Mouse (Mus musculus) adrenal gland, postnatal 36 days (tissue): ENCODE data around the gene Gm45213. TPM values are rescaled to one million over a fixed set of nuclear protein-coding genes. Genes with fewer than 3 reads are reported as not detected.
A peak's percentile ranks its signal among the peaks of the same experiment; 100 is the strongest.
"Not testable (repeated sequence)": the region's sequence is repeated elsewhere in the genome, so short reads cannot be mapped to it uniquely, and the experiment has no call there.

Source experiments
- DNase-seq, 2 experiments: peaks; one replicate each; pipeline ENCODE4 v3.0.0; 2021; ENCODE audit warnings: mixed read lengths in 1 of 2
- total RNA-seq, 2 experiments: library from RNA; stranded (reverse); gene quantifications; 2 replicates each; pipeline ENCODE4 v1.2.3; 2021

The Gm45213 gene
- total RNA-seq, 2 experiments from 2014 or later: not detected

GRCm38 (mm10) chr7:66048446-66049230 lies 5.2 kb downstream of the Gm45213 start:
- DNase-seq: no peak

DNA sequence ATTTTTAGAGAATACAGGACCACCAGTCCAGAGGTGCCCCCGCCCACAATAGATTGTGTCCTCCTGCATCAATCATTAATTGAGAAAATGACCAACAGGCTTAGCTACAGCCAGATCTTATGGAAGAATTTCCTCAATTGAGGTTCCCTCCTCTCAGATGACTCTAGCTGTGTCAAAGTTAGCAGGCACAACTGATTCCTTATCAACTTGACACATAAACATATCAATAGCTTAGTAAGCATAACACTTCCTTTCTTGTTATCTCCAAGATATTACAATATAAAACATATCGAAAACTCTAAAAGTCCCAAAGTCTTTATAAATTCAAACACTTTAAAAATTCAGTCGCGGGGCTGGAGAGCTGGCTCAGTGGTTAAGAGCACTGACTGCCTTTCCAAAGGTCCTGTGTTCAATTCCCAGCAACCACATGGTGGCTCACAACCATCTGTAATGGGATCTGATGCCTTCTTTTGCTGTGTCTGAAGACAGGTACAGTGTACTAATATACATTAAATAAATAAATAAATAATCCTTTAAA lies 10.6 kb downstream of the Gm45213 start:
- DNase-seq: no peak

DNA sequence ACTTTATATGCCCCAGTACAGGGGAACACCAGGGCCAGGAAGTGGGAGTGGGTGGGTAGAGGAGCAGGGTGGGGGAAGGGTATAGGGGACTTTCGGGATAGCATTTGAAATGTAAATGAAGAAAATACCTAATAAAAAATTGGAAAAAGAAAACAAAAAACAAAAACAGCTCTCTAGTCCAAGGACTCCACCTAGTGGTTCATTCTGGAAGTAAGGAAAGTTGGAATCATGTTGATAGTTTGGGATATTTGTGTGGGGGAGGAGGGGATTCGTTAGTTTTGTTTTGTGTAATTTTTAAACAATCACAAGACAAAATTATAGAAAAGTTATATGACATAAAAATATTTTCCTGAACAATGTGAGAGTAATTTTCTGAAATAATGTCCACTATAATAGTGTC lies 12.0 kb downstream of the Gm45213 start:
- DNase-seq: not testable (repeated sequence)

DNA sequence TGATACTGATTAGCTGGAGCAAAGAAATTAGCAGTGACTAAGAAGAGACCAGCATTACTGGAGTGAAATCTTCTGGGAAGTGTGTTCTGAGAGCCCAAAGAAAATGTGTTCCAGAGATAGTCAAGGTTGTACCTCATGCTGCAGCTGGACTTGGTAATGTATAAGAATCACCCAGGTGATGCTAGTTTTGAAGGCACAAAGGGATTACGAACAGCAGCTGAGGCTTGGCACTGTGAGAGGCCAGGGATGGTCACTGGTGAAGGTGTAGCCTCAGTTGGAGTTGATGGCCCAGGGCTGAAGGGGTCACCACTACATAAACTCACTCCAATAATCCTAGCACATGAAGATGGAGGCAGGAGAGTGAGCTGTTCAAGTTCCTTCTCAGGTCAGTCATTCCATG lies 15.3 kb downstream of the Gm45213 start, which contains the start of gene Snrpa1:
Gene Snrpa1 (plus strand): TSS at position 301 of the 400 bp plus-strand sequence.
- DNase-seq: no peak

DNA sequence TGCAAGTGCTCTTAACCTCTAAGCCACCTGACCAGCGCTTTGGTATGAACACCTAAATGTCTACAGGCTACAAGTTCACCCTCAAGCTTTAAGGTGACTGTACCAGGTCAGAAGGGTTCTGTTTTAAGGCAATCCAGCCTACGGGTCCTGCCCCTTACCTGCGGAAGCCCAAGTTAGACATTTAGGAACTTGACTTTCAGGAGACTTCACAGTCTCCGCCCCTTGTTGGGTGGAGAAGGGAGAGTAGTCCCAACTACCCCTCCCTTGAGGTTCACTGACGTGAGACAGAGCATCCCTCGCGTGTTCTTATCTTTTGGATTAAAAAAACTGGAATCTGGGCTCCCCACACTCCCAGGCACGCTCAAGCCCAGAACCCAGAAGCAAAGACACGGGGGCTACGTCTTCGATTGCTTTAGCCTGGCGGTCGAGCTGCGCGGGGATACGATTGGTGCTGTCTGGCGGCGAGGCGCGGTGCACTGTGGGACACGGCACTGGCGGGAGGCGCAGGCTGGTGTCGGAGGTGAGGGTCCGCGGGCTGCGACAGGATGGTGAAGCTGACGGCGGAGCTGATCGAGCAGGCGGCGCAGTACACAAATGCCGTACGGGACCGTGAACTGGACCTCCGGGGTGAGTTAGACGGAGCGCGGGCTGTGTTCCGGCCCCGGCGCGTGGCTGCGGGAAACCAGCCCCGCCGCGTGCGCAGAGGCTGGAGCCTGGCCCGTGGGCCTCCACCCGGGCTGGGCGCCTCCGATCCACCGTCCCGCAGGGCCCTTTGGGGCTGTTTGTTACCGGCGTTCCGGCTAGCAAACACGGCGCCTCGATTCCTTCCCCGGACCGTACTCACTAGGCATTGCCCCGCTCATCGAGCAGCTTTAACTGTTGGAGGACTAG lies 16.9 kb downstream of the Gm45213 start:
- DNase-seq: peak; percentile 92

DNA sequence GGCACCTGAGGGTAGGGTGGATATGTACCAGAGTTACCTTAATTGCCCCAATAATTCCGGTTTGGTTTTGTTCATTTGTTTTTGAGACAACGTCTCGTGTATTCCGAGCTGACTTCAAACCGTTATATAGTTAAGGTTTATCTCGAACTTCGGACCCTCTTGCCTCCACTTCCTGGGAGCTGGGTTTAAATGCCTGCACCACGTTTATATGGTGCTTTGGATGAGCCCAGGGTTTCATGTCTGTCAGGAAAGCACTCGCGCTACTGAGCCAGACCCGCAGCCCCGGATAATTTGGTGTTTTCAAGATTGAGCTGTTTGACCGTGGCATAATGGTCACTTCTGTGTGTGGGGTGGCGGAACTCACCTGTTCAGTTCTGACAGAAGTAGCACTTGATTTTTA lies 17.7 kb downstream of the Gm45213 start:
- DNase-seq: no peak

- no peak for DNase-seq
These were observed 33.0 kb downstream of the Gm45213 start for GRCm38 (mm10) chr7:66076411-66076810.

DNA sequence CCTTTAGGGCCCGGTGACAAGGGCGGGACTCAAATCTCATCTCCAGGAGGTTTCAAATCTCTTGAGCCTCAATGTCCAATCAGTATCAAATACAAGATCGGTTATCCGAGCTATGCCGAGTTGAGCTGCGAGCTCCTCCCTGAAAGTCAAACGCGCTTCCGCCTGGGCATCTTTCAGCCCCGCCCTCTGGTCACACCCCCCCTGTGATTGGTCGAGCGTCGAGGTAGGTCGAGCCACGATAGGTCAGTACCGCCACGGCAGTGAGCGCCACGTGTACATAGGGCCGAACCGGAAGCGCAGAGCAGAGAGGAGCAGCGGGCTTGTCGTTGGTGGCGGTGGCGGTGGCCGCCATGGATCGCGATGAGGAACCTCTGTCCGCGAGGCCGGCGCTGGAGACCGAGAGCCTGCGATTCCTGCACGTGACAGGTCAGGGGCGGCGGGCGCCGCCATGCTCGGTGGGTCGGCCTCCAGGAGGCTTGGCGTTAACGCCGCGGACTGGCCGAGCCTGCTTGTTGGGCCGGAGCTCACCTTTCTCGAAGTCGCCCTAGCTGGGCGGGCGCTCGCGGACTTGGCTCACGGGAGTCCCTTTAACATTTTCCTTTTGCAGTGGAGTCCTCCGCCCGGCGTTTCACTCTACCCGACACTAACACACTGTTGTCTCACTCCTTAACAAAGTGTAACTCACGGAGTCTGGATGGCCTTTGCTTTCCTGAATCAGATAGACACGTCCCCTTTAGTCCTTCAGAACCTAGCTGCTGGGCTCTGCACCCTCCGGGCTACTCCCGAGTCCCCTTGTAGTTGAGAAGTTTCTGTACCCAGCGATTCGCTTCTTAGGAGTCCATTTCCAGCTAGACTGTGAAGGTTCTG lies 36.2 kb downstream of the Gm45213 start, which contains the start of gene Selenos:
Gene Selenos (plus strand): TSS at position 286 of the 867 bp plus-strand sequence.
- peak; percentile 96 to 97 for DNase-seq

GRCm38 (mm10) chr7:66080231-66080613 lies 36.8 kb downstream of the Gm45213 start:
- DNase-seq: no peak

GRCm38 (mm10) chr7:66083757-66084156 lies 40.4 kb downstream of the Gm45213 start:
- no peak for DNase-seq

DNA sequence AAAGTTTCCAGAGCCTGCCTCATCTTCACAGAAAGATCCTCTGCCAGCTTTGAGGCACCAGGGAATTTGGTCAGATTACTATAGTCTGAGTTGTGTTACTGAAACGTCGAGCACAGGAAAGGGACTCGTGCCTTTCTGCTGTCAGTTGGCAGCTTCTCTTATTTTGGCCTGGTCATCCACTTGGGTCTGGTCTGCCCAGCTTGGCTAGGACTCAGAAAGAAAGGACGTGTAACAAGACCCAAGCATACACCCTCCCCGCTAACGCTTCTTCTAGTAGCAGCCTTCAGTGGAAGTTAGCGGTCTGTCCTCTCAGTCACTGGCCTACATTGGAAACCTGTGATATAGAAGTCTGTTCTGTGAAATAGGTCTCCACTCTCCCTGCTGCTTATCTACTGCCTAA lies 41.1 kb downstream of the Gm45213 start:
- DNase-seq: no peak

DNA sequence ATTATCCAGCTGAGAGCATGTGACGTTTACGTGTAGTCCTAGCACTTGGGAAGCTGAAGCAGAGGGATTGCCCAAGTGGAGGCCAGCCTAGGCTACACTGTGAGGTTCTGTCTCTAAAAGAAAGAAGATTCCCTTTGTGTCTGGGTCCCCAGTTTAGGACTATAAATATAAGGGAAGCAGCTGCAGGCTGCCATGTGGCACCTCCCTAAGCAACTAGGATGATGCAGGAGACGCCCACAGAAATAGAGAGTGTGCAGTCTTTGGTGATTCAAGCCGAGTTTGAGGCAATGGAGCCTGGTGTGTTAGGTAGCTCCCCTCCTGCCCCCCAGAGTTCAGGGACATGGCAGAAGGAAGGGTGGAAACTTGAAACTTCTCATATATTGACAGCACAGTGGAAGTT lies 44.2 kb downstream of the Gm45213 start:
- DNase-seq: no peak

- no peak for DNase-seq
These were observed 44.7 kb downstream of the Gm45213 start for GRCm38 (mm10) chr7:66088077-66088476.

DNA sequence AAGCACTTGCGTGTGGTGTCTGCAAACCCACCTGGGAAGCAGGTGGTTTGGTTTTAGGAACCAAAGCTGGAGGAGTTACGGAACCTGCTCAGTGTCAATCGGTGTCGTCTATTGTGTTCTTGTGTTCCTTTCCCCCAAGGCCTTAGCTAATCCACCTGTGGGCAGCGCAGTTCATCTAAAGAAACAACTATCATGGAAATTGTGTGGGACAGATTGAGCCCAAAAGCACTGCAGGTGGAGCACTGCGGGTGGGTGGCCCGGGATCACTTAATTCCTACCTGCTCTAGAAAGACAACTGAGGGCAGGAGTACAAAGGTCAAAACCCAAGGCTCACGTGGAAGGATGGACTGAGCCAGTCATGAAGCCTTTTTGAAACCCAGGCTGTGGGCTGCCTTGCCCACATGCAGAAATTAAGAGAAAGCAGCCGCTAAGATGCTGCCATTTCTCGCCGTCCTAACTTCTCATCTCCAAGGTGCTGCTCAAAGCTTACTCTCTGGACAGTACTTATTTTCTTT lies 47.3 kb downstream of the Gm45213 start:
- no peak for DNase-seq

GRCm38 (mm10) chr7:66091553-66091952 lies 48.2 kb downstream of the Gm45213 start:
- no peak for DNase-seq

GRCm38 (mm10) chr7:66092656-66093055 lies 49.3 kb downstream of the Gm45213 start:
- no peak for DNase-seq

DNA sequence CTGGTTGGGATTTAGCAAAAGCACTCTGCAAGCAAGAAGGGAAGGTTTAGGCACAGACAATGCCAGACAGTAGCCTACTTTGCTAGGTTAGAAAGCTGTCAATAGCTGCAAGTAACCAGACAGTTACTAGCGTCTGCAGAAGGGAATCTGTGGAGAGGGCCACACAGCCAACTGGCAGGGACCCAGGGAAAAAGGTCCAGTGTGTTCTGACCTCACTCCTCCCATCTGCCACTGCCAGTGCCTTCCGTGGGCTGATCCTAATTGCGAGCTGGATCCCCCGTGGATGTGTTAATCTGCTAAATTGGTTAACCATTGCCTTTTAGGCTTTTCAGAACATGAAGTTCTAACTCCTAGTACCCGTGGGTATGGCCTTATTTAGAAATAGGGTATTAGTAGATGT lies 50.7 kb downstream of the Gm45213 start:
- DNase-seq: peak; percentile 30 to 44

DNA sequence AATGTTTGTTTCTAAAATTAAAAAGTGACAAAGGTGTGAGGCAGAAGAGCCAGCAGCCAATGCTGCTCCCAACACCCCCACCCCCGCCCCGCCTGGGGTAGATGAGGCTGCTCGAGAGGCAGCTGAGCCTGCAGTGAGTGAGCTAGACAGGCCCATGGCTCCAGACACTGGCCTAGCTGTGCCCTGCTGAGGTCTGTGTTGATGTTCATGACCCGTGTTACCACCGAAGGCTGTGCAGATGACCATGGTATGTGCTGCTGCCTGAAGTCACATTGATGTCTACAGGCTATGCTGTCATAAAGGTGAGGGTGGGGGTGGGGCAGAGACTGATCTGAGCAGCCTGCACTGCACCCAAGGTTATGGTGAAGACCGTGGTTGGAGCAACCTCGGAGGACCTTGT lies 55.4 kb downstream of the Gm45213 start:
- DNase-seq: no peak

GRCm38 (mm10) chr7:66101866-66102265 lies 58.5 kb downstream of the Gm45213 start:
- DNase-seq: peak in 1 of 2 experiments; percentile 54

DNA sequence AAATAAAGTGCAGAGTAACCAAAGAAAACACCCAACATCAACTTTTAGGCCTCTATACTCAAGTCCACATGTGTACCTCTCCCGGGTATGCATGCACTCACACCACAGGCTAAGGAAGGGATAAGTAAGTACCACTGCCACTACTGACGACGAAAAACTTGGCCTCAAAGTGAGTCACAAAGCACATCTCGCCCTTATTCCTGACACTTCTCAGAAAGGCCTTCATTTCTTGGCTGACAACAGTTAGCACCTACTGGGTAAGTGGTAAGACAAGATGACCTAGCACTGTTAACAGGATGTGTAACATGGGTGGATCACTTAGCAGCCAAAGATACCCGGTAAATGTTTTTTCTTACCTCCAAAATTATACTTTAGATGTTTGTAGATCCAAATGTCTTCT lies 61.1 kb downstream of the Gm45213 start:
- DNase-seq: no peak

- no peak for DNase-seq
These were observed 62.4 kb downstream of the Gm45213 start for GRCm38 (mm10) chr7:66105771-66106170.
